Mouse (Mus musculus) limb, embryonic 13.5 days (tissue): ENCODE measurements around the gene Gm5591. TPM values are rescaled to one million over a fixed set of nuclear protein-coding genes. Genes with fewer than 3 reads are reported as not detected.
"Not testable (repeated sequence)": the region's sequence is repeated elsewhere in the genome, so short reads cannot be mapped to it uniquely, and the experiment has no call there.

Source experiments
- ATAC-seq: fragments of 200-750 bp; cut with Nextera tagmentation; 2 replicates; pipeline ENCODE4 v1.8.0; 2017; ENCODE audit warnings: low read depth, moderate number of reproducible peaks, moderate TSS enrichment; ENCODE audit not compliant: low FRiP score
- H3K27ac ChIP-seq: fragments of 300-500 bp; sonication (generic); 2 replicates; pipeline ENCODE4 v1.5.1; 2015; ENCODE audit warnings: inconsistent platforms, mild to moderate bottlenecking, moderate library complexity
- H3K27me3 ChIP-seq: fragments of 300-500 bp; sonication (generic); 2 replicates; pipeline ENCODE4 v1.6.1; 2015; ENCODE audit warnings: mild to moderate bottlenecking, inconsistent platforms
- H3K36me3 ChIP-seq: fragments of 300-500 bp; sonication (generic); 2 replicates; pipeline ENCODE4 v1.6.1; 2015; ENCODE audit warnings: inconsistent platforms, mild to moderate bottlenecking, moderate library complexity
- H3K4me1 ChIP-seq: fragments of 300-500 bp; sonication (generic); 2 replicates; pipeline ENCODE4 v1.6.1; 2015; ENCODE audit warnings: inconsistent platforms
- H3K4me2 ChIP-seq: fragments of 300-500 bp; sonication (generic); replicated peaks from 2 replicates; pipeline ENCODE4 v1.6.1; 2015; ENCODE audit warnings: inconsistent platforms, mild to moderate bottlenecking, moderate library complexity
- H3K4me3 ChIP-seq: fragments of 300-500 bp; sonication (generic); 2 replicates; pipeline ENCODE4 v1.5.1; 2015; ENCODE audit warnings: moderate library complexity, mild to moderate bottlenecking, inconsistent platforms
- H3K9ac ChIP-seq: fragments of 300-500 bp; sonication (generic); 2 replicates; pipeline ENCODE4 v1.6.1; 2015; ENCODE audit warnings: mild to moderate bottlenecking, inconsistent platforms
- H3K9me3 ChIP-seq: fragments of 300-500 bp; sonication (generic); 2 replicates; pipeline ENCODE4 v1.6.1; 2016; ENCODE audit warnings: inconsistent platforms
- WGBS: fragments of 180-500 bp; shearing (Covaris S2); methylation state at CpG from one replicate; pipeline ENCODE4 v1.1.7; 2015; 5-methylcytosine and 5-hydroxymethylcytosine counted together
- polyA plus RNA-seq: library from polyadenylated mRNA; unstranded; fragments of >200 nt; fragmentation: Nextera tagmentation; extraction: Ambion mirVana; gene quantifications from 2 replicates; pipeline ENCODE4 v1.2.1, GENCODE M21; 2015

The Gm5591 gene
- polyA plus RNA-seq, result not detected in 2 replicates

GRCm38 (mm10) chr7:38528093-38528492, at the start of gene Gm5591:
Gene Gm5591, minus strand, starts transcription at chr7:38528193.
- H3K36me3 ChIP-seq, H3K4me3 ChIP-seq, H3K9ac ChIP-seq, H3K9me3 ChIP-seq, ATAC-seq, H3K4me2 ChIP-seq, H3K27me3 ChIP-seq, H3K27ac ChIP-seq, H3K4me1 ChIP-seq: not testable (repeated sequence)
- WGBS, result 67% methylated on average over 2 of the region's 2 CpGs

DNA sequence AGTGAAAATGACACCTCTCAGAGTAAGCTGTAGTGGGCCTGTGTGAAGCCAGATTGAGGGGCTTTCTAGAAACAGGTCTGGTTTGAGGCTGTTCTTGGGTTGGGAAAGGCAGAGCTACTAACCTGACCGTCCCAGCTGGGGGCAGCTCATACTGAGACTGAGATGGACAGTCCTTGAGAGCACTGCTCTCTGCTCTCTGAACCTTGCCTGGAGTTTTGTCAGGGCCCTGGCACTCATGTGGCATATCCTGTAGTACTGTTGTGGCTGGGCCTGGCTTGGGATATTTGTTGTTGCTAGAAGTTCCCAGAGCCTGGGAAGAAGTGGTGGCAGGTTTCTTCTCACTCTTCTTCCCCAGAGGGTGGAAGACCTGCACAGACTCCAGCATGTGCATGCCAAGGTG, 39.5 kb downstream of the Gm5591 start:
- H3K4me1 ChIP-seq, H3K4me3 ChIP-seq, ATAC-seq, H3K36me3 ChIP-seq, H3K27me3 ChIP-seq, H3K9me3 ChIP-seq, H3K4me2 ChIP-seq, H3K27ac ChIP-seq, H3K9ac ChIP-seq: not testable (repeated sequence)
- WGBS, result 73% methylated on average over 1 of the region's 1 CpGs
